ENCODE assay signal across 28 mouse cellular contexts in genomic region chr11:88518361-88518760, GRCm38 (mm10).
"Had no signal": no experiment of that assay in that cellular context is flagged by ENCODE, and none has a peak within 500 bp of the region (broad histone marks: within the 10 kb centered on the region; RNA-seq: fewer than 3 reads in every experiment).

No protein-coding gene starts in this region.

- H3K4me2 ChIP-seq: embryonic facial prominence, embryonic 12.5 days; embryonic facial prominence, embryonic 13.5 days; embryonic facial prominence, embryonic 15.5 days; forebrain, embryonic 12.5 days; forebrain, embryonic 13.5 days; forebrain, embryonic 15.5 days had no signal

- H3K4me3 ChIP-seq: embryonic facial prominence, embryonic 10.5 days; embryonic facial prominence, embryonic 12.5 days; embryonic facial prominence, embryonic 13.5 days; embryonic facial prominence, embryonic 15.5 days; erythroblast, embryonic 14.5 days; forebrain, embryonic 10.5 days; forebrain, embryonic 12.5 days; forebrain, embryonic 13.5 days; forebrain, embryonic 15.5 days; gastrocnemius, adult 2 months had no signal

- H3K27me3 ChIP-seq: embryonic facial prominence, embryonic 12.5 days; embryonic facial prominence, embryonic 13.5 days; embryonic facial prominence, embryonic 15.5 days; forebrain, embryonic 12.5 days; forebrain, embryonic 13.5 days; forebrain, embryonic 15.5 days had no signal

- H3K36me3 ChIP-seq: embryonic facial prominence, embryonic 12.5 days; embryonic facial prominence, embryonic 15.5 days; forebrain, embryonic 15.5 days had no signal

- H3K9me3 ChIP-seq: embryonic facial prominence, embryonic 10.5 days; embryonic facial prominence, embryonic 12.5 days; embryonic facial prominence, embryonic 13.5 days; embryonic facial prominence, embryonic 15.5 days; forebrain, embryonic 10.5 days; forebrain, embryonic 12.5 days; forebrain, embryonic 13.5 days; forebrain, embryonic 15.5 days had no signal

- DNase-seq: cerebellum, adult 2 months; cerebellum, adult 8-10 months; cerebellum, adult 9-10 months; cerebellum, adult 9-11 months; cerebellum, postnatal 10 days; cerebellum, postnatal 14 days; cerebellum, postnatal 25 days; cerebellum, postnatal 36 days; embryo, embryonic 11 days; forebrain, postnatal 0 days; gastrocnemius, adult 2 months; gastrocnemius, postnatal 10 days; gastrocnemius, postnatal 14 days; gastrocnemius, postnatal 25 days; gastrocnemius, postnatal 36 days; heart, adult 11 months; heart, adult 18-20 months had no signal

- H3K9ac ChIP-seq: embryonic facial prominence, embryonic 12.5 days; embryonic facial prominence, embryonic 13.5 days; embryonic facial prominence, embryonic 15.5 days; forebrain, embryonic 12.5 days; forebrain, embryonic 13.5 days; forebrain, embryonic 15.5 days; forebrain, postnatal 0 days had no signal

- ATAC-seq: forebrain, embryonic 13.5 days; forebrain, embryonic 14.5 days; forebrain, embryonic 15.5 days; forebrain, embryonic 16.5 days; forebrain, postnatal 0 days had no signal

- H3K27ac ChIP-seq: embryonic facial prominence, embryonic 10.5 days; embryonic facial prominence, embryonic 12.5 days; embryonic facial prominence, embryonic 13.5 days; embryonic facial prominence, embryonic 15.5 days; forebrain, embryonic 15.5 days; gastrocnemius, adult 2 months had no signal
